Mouse (Mus musculus) liver, adult 2 months (tissue): ENCODE results near the gene Cfi. TPM values are rescaled to one million over a fixed set of nuclear protein-coding genes. Genes with fewer than 3 reads are reported as not detected.

Experiments used
- DNase-seq: peaks from one replicate; pipeline ENCODE4 v3.0.0-alpha.2; 2011; ENCODE audit warnings: low read depth, low spot score; ENCODE audit errors: extremely low read depth
- H3K27ac ChIP-seq: fragments of 200-500 bp; replicated peaks from 2 replicates; pipeline ENCODE4 v1.5.1; 2012; ENCODE audit warnings: low read depth, mild to moderate bottlenecking, control low read depth, inconsistent platforms, low read length; ENCODE audit not compliant: insufficient read depth
- H3K27me3 ChIP-seq: fragments of 200-500 bp; 2 replicates; pipeline ENCODE4 v1.6.1; 2012; ENCODE audit warnings: mild to moderate bottlenecking, moderate library complexity, low read length, inconsistent platforms; ENCODE audit not compliant: control insufficient read depth, insufficient read depth
- H3K36me3 ChIP-seq: fragments of 200-500 bp; 2 replicates; pipeline ENCODE4 v1.6.1; 2012; ENCODE audit warnings: low read length, inconsistent platforms; ENCODE audit not compliant: control insufficient read depth, insufficient read depth
- H3K4me1 ChIP-seq: fragments of 200-500 bp; 2 replicates; pipeline ENCODE4 v1.6.1; 2011; ENCODE audit warnings: low read length; ENCODE audit not compliant: control insufficient read depth, insufficient read depth
- H3K4me3 ChIP-seq: fragments of 200-500 bp; 2 replicates; pipeline ENCODE4 v1.5.1; 2011; ENCODE audit warnings: low read depth, mild to moderate bottlenecking, control low read depth, low read length, moderate library complexity; ENCODE audit not compliant: insufficient read depth
- H3K79me2 ChIP-seq: fragments of 200-500 bp; 2 replicates; pipeline ENCODE4 v1.6.1; 2012; ENCODE audit warnings: inconsistent platforms, mild to moderate bottlenecking, low read length, moderate library complexity; ENCODE audit not compliant: control insufficient read depth, insufficient read depth
- H3K9ac ChIP-seq: fragments of 200-500 bp; 2 replicates; pipeline ENCODE4 v1.6.1; 2012; ENCODE audit warnings: low read depth, mild to moderate bottlenecking, control low read depth, inconsistent platforms, low read length
- CTCF ChIP-seq: fragments of 200-500 bp; IDR thresholded peaks from 2 replicates; pipeline ENCODE4 v1.5.1; 2011; ENCODE audit warnings: low read depth, low read length, control low read depth
- POLR2A ChIP-seq: fragments of 200-500 bp; IDR thresholded peaks from 2 replicates; pipeline ENCODE4 v1.6.1; 2011; ENCODE audit warnings: low read length, control low read depth; ENCODE audit not compliant: insufficient read depth; ENCODE audit errors: extremely low read depth
- WGBS: fragments of 180-500 bp; shearing (Covaris S2); methylation state at CpG from one replicate; pipeline ENCODE4 v1.1.7; 2018; 5-methylcytosine and 5-hydroxymethylcytosine counted together
- polyA plus RNA-seq: library from polyadenylated mRNA; depleted of rRNA; stranded (reverse); fragments of >200 nt; gene quantifications from 2 replicates; pipeline ENCODE4 v1.2.3, GENCODE M21; 2012; rRNA removed
- total RNA-seq: library from RNA; depleted of rRNA; stranded (reverse); fragments of >200 nt; gene quantifications from 2 replicates; pipeline ENCODE4 v1.2.3, GENCODE M21; 2014; rRNA removed

Gene Cfi
- total RNA-seq (755 and 813 TPM in 2 replicates), polyA plus RNA-seq (250 and 347 TPM in 2 replicates)

DNA sequence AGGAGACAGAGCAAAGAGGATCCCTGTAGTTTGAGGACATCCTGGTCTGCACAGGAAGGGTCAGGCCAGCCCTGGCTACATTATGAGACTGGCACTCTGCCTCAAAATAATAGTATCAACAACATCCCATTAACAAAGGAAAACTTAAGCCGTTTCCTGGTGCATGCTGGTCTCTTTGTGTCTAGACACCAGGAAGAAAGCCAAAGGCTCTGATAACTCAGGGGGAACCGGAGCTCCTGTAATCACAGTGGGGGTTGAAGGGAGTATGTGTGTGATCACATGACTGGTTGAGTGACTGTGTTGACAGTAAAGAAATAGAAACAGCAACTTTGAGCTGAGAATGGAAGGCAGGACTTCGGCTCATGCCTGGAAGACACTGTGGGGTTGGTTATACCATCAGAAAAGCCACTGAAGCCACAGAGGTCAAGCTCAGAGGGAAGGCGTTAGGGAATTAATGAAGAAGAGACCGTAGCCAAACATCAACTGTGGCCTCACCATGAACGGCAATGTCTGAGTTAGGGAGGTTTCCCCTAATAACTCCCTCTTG lies at the start of gene Cfi:
TSS of gene Cfi (plus strand) at position 497 of the 547 bp plus-strand sequence.
- Histone ChIP-seq H3K27ac (peak within 1 kb of the TSS; percentile 89), H3K27me3 (no peaks in the 10 kb centered on the region), H3K4me3 (peak within 1 kb of the TSS; percentile 85), H3K79me2 (peaks cover 24% of the 10 kb centered on the region), H3K36me3 (peaks cover 5% of the 10 kb centered on the region; the same call in 1 of the 2 replicates), H3K9ac (peak within 1 kb of the TSS; percentile 67), H3K4me1 (peaks cover 17% of the 10 kb centered on the region)
- DNase-seq: peak; percentile 31
- 8% methylated on average over 6 of the region's 6 CpGs for WGBS
- no peak for TF ChIP-seq CTCF
- TF ChIP-seq POLR2A: no peak

DNA sequence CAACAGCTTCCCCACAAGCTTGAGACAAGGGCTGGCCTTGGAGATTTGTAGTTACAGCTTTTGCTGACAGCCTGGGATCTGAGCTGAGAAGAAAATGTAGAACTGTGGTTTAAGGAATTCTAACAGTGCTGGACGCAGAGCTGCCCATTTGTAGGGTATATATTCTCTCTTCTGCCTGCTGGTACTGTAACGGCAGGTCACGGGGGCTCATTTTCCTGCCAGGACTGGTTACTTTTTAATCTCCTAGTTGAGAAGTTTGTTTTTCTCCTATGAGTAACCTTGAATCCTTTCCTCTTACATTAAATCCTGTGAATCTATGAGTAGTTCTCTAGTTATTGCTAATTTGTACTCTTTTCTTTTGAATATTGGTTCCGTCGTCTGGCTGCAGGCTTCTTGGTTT lies 41.9 kb upstream of the Cfi start:
- DNase-seq: no peak
- Histone ChIP-seq H3K4me1 (no peaks in the 10 kb centered on the region), H3K9ac (no peak overlapping the region), H3K36me3 (no peaks in the 10 kb centered on the region), H3K27me3 (no peaks in the 10 kb centered on the region), H3K79me2 (no peaks in the 10 kb centered on the region), H3K27ac (no peak overlapping the region), H3K4me3 (no peak overlapping the region)
- no peak for TF ChIP-seq CTCF
- TF ChIP-seq POLR2A: no peak
- 65% methylated on average over 5 of the region's 5 CpGs for WGBS

DNA sequence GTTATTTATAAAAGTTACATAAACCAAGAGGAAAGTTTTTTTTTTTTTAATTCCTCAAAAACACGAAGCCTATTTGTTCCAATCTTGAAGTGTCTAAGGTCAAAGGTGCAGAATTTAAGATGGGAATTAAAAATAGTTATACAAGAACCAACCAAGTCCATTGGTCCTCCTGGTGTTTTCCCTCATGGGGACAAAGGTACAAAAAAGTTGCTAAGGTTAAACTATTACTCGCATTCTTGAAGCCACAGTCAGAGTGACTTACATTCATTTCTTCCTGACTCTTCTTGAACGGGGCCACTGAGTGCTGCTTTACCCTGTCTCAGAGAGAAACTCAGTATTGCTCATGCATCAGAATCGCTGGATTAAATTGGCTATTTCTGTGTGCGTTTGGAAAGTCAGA lies 38.3 kb upstream of the Cfi start:
- no peak overlapping the region for H3K27ac ChIP-seq
- TF ChIP-seq POLR2A (no peak), CTCF (no peak)

DNA sequence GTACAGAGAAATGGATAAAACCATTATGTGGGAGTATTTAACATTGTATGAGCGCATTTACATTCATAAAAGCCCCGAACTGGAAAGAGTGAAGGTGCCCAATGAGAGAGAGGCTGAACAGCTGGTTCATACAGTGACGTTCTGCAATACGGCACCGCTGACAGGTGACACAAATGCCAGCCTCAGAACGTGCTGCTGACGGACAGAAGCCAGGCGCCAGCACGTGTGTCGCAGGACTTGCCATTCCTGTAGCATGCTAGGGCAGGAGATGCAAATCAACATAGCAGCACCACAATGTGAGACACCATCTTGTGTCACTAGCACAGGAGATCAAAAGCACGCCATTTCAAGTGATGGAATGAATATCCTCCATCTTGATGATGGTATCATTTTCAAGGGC lies 37.1 kb upstream of the Cfi start:
- no peaks in the 10 kb centered on the region for H3K36me3 ChIP-seq
- H3K4me3 ChIP-seq: no peak overlapping the region
- WGBS: 88% methylated on average over 11 of the region's 11 CpGs
- DNase-seq: no peak
- H3K4me1 ChIP-seq: no peaks in the 10 kb centered on the region
- TF ChIP-seq POLR2A: no peak
- TF ChIP-seq CTCF: no peak
- no peaks in the 10 kb centered on the region for H3K79me2 ChIP-seq
- no peak overlapping the region for H3K27ac ChIP-seq
- no peaks in the 10 kb centered on the region for H3K27me3 ChIP-seq
- H3K9ac ChIP-seq: no peak overlapping the region

More for the DNA sequence above, 38.3 kb upstream of the Cfi start:
- DNase-seq: no peak
- H3K36me3 ChIP-seq: no peaks in the 10 kb centered on the region
- H3K79me2 ChIP-seq: no peaks in the 10 kb centered on the region
- H3K4me3 ChIP-seq: no peak overlapping the region
- 65% methylated on average over 5 of the region's 5 CpGs for WGBS
- no peaks in the 10 kb centered on the region for H3K27me3 ChIP-seq
- H3K9ac ChIP-seq: no peak overlapping the region
- no peaks in the 10 kb centered on the region for H3K4me1 ChIP-seq

DNA sequence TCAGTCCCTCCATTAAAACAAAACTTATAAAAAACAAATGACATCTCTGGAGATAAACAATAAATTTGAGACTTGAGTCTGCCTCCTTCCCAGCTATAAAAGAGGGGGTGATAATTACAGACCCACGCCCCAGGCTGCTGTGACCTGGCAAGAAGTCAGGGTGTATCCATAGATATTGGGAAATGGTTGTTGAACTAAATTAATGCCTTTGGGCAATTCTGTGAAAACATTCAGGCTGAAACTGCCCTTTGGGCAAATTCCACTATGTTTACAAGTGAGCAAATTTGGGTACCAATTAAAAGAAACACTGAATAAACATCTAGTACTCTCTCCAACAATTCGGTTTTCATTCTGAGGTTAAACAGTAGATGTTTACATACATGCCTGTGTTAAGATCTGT lies 36.7 kb upstream of the Cfi start:
- Histone ChIP-seq H3K27me3 (no peaks in the 10 kb centered on the region), H3K36me3 (no peaks in the 10 kb centered on the region), H3K4me1 (no peaks in the 10 kb centered on the region), H3K4me3 (no peak overlapping the region), H3K27ac (no peak overlapping the region), H3K9ac (no peak overlapping the region), H3K79me2 (no peaks in the 10 kb centered on the region)
- DNase-seq: no peak
- WGBS: 55% methylated on average over 2 of the region's 2 CpGs
- TF ChIP-seq CTCF (no peak), POLR2A (no peak)

DNA sequence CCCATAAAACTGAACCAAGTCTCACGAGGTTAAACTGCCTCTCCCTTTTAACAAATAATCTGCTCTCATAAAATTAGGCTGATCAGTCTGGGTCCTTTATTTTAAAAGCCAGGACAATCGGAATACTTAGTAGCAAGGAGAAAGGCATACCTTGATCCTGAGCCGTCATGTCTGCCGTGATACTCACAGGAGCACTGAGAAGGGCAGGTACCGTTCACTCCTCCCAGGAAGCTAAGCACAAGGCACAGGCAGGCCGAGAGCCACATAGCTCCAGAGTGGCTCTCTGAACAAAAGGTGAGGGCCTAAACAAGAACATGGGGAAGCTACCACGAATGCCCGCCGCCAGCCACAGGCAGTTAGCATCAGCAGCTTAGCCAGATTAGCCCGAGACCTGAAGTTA lies 31.9 kb upstream of the Cfi start, which contains the start of gene Lrit3:
TSS of gene Lrit3 (minus strand) at position 266 of the 400 bp plus-strand sequence.
- TF ChIP-seq CTCF: no peak
- TF ChIP-seq POLR2A: no peak
- H3K36me3 ChIP-seq: no peaks in the 10 kb centered on the region
- WGBS: 80% methylated on average over 10 of the region's 10 CpGs
- H3K9ac ChIP-seq: no peak within 1 kb of the TSS
- H3K27me3 ChIP-seq: no peaks in the 10 kb centered on the region
- H3K4me3 ChIP-seq: no peak within 1 kb of the TSS
- H3K27ac ChIP-seq: no peak within 1 kb of the TSS
- no peaks in the 10 kb centered on the region for H3K79me2 ChIP-seq
- DNase-seq: no peak
- no peaks in the 10 kb centered on the region for H3K4me1 ChIP-seq
